Mouse (Mus musculus) CH12.LX (cell line): Measurements from ENCODE around the gene Spag5. TPM values are rescaled to one million over a fixed set of nuclear protein-coding genes. Genes with fewer than 3 reads are reported as not detected.

Experiments used
- DNase-seq: peaks from one replicate; pipeline ENCODE4 v3.0.0-alpha.2; 2013; ENCODE audit errors: extremely low read depth
- H3K27ac ChIP-seq: 2 replicates; pipeline ENCODE4 v1.5.1; 2012; ENCODE audit warnings: low read depth, mild to moderate bottlenecking, control low read depth, moderate library complexity; ENCODE audit not compliant: insufficient read depth
- H3K27me3 ChIP-seq: replicated peaks from 2 replicates; pipeline ENCODE3; 2012; ENCODE audit warnings: inconsistent platforms
- H3K36me3 ChIP-seq, 2 experiments: replicated peaks in 1 of 2; 2 replicates each; pipeline versions ENCODE3 to v1.6.1; 2012; ENCODE audit warnings: inconsistent platforms in 1 of 2, low read length in 1 of 2, mild to moderate bottlenecking in 1 of 2, mixed read lengths in 1 of 2, moderate library complexity in 1 of 2; ENCODE audit not compliant: control insufficient read depth in 1 of 2, insufficient read depth in 1 of 2
- H3K4me1 ChIP-seq, 2 experiments: 2 replicates each; pipeline ENCODE4 v1.6.1; 2012; ENCODE audit warnings: inconsistent platforms in 1 of 2, moderate library complexity in 1 of 2; ENCODE audit not compliant: insufficient read depth in 2 of 2, control insufficient read depth in 1 of 2
- H3K4me2 ChIP-seq: 2 replicates; pipeline ENCODE4 v1.6.1; 2012; ENCODE audit warnings: low read depth, mild to moderate bottlenecking, control low read depth; ENCODE audit not compliant: poor library complexity, insufficient read depth, severe bottlenecking
- H3K4me3 ChIP-seq, 3 experiments: fragments of 150-350 bp in 1 of 3; sonication (generic) in 1 of 3; replicated peaks in 1 of 3; 2 replicates each; pipeline versions ENCODE3 to v1.5.1; 2011 to 2012; ENCODE audit warnings: low read depth in 2 of 3, low read length in 2 of 3, mild to moderate bottlenecking in 2 of 3, moderate library complexity in 2 of 3, control low read depth in 1 of 3, improper control_type of control experiment in 1 of 3, inconsistent platforms in 1 of 3, mixed read lengths in 1 of 3; ENCODE audit not compliant: poor library complexity in 1 of 3
- H3K79me2 ChIP-seq: replicated peaks from 2 replicates; pipeline ENCODE4 v1.6.1; 2012; ENCODE audit warnings: mild to moderate bottlenecking, moderate library complexity; ENCODE audit not compliant: control insufficient read depth, poor library complexity, insufficient read depth, severe bottlenecking; ENCODE audit errors: extremely low read depth
- H3K9ac ChIP-seq: 2 replicates; pipeline ENCODE4 v1.6.1; 2012; ENCODE audit warnings: low read depth, mild to moderate bottlenecking, control low read depth, moderate library complexity; ENCODE audit not compliant: insufficient read depth
- H3K9me3 ChIP-seq: replicated peaks from 2 replicates; pipeline ENCODE3; 2012; ENCODE audit warnings: low read length, inconsistent platforms, mixed read lengths
- BHLHE40 ChIP-seq: IDR thresholded peaks from 2 replicates; pipeline ENCODE4 v1.6.1; 2011; ENCODE audit warnings: mild to moderate bottlenecking, low read depth, low read length, improper control_type of control experiment
- CHD1 ChIP-seq: IDR thresholded peaks from 2 replicates; pipeline ENCODE4 v1.6.1; 2012; ENCODE audit warnings: low read depth, low read length, improper control_type of control experiment, inconsistent platforms
- CHD2 ChIP-seq: IDR thresholded peaks from 2 replicates; pipeline ENCODE4 v1.6.1; 2011; ENCODE audit warnings: low read length, improper control_type of control experiment
- CTCF ChIP-seq, 2 experiments: IDR thresholded peaks in 1 of 2; conservative IDR thresholded peaks in 1 of 2; 2 replicates each; pipeline ENCODE4 v1.5.1; 2011 to 2012; ENCODE audit warnings: low read depth in 2 of 2, low read length in 2 of 2, improper control_type of control experiment in 1 of 2, inconsistent platforms in 1 of 2, mild to moderate bottlenecking in 1 of 2, moderate library complexity in 1 of 2
- ELF1 ChIP-seq: IDR thresholded peaks from 2 replicates; pipeline ENCODE4 v1.6.1; 2014; ENCODE audit warnings: low read depth, mild to moderate bottlenecking, inconsistent platforms, low read length, improper control_type of control experiment
- ETS1 ChIP-seq: conservative IDR thresholded peaks from 2 replicates; pipeline ENCODE4 v1.6.1; 2012; ENCODE audit warnings: low read depth, mild to moderate bottlenecking, inconsistent platforms, low read length, improper control_type of control experiment, moderate library complexity
- GABPA ChIP-seq: IDR thresholded peaks from 2 replicates; pipeline ENCODE4 v1.6.1; 2012; ENCODE audit warnings: low read depth, low read length, improper control_type of control experiment, inconsistent platforms; ENCODE audit not compliant: insufficient replicate concordance
- HCFC1 ChIP-seq: IDR thresholded peaks from 2 replicates; pipeline ENCODE4 v1.6.1; 2012; ENCODE audit warnings: low read depth, mild to moderate bottlenecking, inconsistent platforms, low read length, improper control_type of control experiment
- IRF4 ChIP-seq: IDR thresholded peaks from 2 replicates; pipeline ENCODE4 v1.6.1; 2014; ENCODE audit warnings: low read depth, mild to moderate bottlenecking, inconsistent platforms, low read length, improper control_type of control experiment
- KAT2A ChIP-seq: IDR thresholded peaks from 2 replicates; pipeline ENCODE4 v1.6.1; 2012; ENCODE audit warnings: low read length, improper control_type of control experiment, inconsistent platforms; ENCODE audit not compliant: insufficient replicate concordance
- MAFK ChIP-seq: IDR thresholded peaks from 2 replicates; pipeline ENCODE4 v1.6.1; 2011; ENCODE audit warnings: low read length, improper control_type of control experiment; ENCODE audit not compliant: insufficient replicate concordance
- MAX ChIP-seq: IDR thresholded peaks from 2 replicates; pipeline ENCODE4 v1.6.1; 2011; ENCODE audit warnings: low read length, improper control_type of control experiment
- MAZ ChIP-seq: IDR thresholded peaks from 2 replicates; pipeline ENCODE4 v1.6.1; 2012; ENCODE audit warnings: low read depth, mild to moderate bottlenecking, inconsistent platforms, low read length, improper control_type of control experiment, moderate library complexity
- MEF2A ChIP-seq: IDR thresholded peaks from 2 replicates; pipeline ENCODE4 v1.6.1; 2014; ENCODE audit warnings: low read depth, mild to moderate bottlenecking, inconsistent platforms, low read length, improper control_type of control experiment, borderline replicate concordance
- MXI1 ChIP-seq: IDR thresholded peaks from 2 replicates; pipeline ENCODE4 v1.6.1; 2011; ENCODE audit warnings: mild to moderate bottlenecking, low read depth, low read length, improper control_type of control experiment
- NELFE ChIP-seq: IDR thresholded peaks from 2 replicates; pipeline ENCODE4 v1.6.1; 2011; ENCODE audit warnings: low read depth, low read length, improper control_type of control experiment
- NRF1 ChIP-seq: IDR thresholded peaks from 2 replicates; pipeline ENCODE4 v1.6.1; 2014; ENCODE audit warnings: low read depth, mild to moderate bottlenecking, inconsistent platforms, low read length, improper control_type of control experiment, moderate library complexity
- PAX5 ChIP-seq: IDR thresholded peaks from 2 replicates; pipeline ENCODE4 v1.6.1; 2012; ENCODE audit warnings: low read length, inconsistent platforms, mixed read lengths
- POLR2A ChIP-seq: IDR thresholded peaks from 2 replicates; pipeline ENCODE4 v1.6.1; 2011; ENCODE audit warnings: low read depth, mild to moderate bottlenecking, improper control_type of control experiment, low read length
- RCOR1 ChIP-seq: conservative IDR thresholded peaks from 2 replicates; pipeline ENCODE4 v1.6.1; 2012; ENCODE audit warnings: low read depth, mild to moderate bottlenecking, inconsistent platforms, low read length, improper control_type of control experiment
- SIN3A ChIP-seq: IDR thresholded peaks from 2 replicates; pipeline ENCODE4 v1.6.1; 2012; ENCODE audit warnings: low read length, improper control_type of control experiment, inconsistent platforms
- SMC3 ChIP-seq: IDR thresholded peaks from 2 replicates; pipeline ENCODE4 v1.6.1; 2011; ENCODE audit warnings: low read depth, low read length, improper control_type of control experiment
- TBP ChIP-seq: conservative IDR thresholded peaks from 2 replicates; pipeline ENCODE4 v1.6.1; 2011; ENCODE audit warnings: low read depth, low read length, improper control_type of control experiment
- UBTF ChIP-seq: IDR thresholded peaks from 2 replicates; pipeline ENCODE4 v1.6.1; 2012; ENCODE audit warnings: low read depth, mild to moderate bottlenecking, inconsistent platforms, low read length, improper control_type of control experiment, moderate library complexity
- USF1 ChIP-seq: IDR thresholded peaks from 2 replicates; pipeline ENCODE4 v1.6.1; 2014; ENCODE audit warnings: low read depth, mild to moderate bottlenecking, inconsistent platforms, low read length, improper control_type of control experiment
- USF2 ChIP-seq: conservative IDR thresholded peaks from 2 replicates; pipeline ENCODE4 v1.6.1; 2011; ENCODE audit warnings: low read depth, low read length, improper control_type of control experiment
- ZC3H11A ChIP-seq: IDR thresholded peaks from 2 replicates; pipeline ENCODE4 v1.6.1; 2012; ENCODE audit warnings: low read depth, mild to moderate bottlenecking, inconsistent platforms, low read length, improper control_type of control experiment
- ZKSCAN1 ChIP-seq: IDR thresholded peaks from 2 replicates; pipeline ENCODE4 v1.6.1; 2012; ENCODE audit warnings: low read depth, inconsistent platforms, low read length, improper control_type of control experiment, borderline replicate concordance
- ZNF384 ChIP-seq: IDR thresholded peaks from 2 replicates; pipeline ENCODE4 v1.6.1; 2012; ENCODE audit warnings: low read depth, low read length, improper control_type of control experiment, inconsistent platforms
- dilution Hi-C: fragments of 300-500 bp; cut with MboI; formaldehyde crosslinking; loops from 2 replicates; pipeline ENCODE4 v1.14.3; 2020; ENCODE audit warnings: low sequenced_read_pairs; ENCODE audit not compliant: extremely low pct_unique_long_range_greater_than_20kb, extremely low pct_ligation_motif_present
- in situ Hi-C: fragments of 300-500 bp; cut with MboI; formaldehyde crosslinking; loops from 3 replicates; pipeline ENCODE4 v1.14.3; 2019; ENCODE audit warnings: low sequenced_read_pairs, low pct_ligation_motif_present, low pct_unique_long_range_greater_than_20kb, mixed read lengths
- polyA plus RNA-seq: library from polyadenylated mRNA; unstranded; fragments of >175 nt; gene quantifications from 2 replicates; pipeline ENCODE4 v1.2.1, GENCODE M21; 2012; ENCODE audit warnings: low read depth; ENCODE audit not compliant: insufficient read length
- total RNA-seq, 2 experiments: library from RNA; depleted of rRNA; stranded (reverse); fragments of 300-350 nt in 1 of 2; fragments of >200 nt in 1 of 2; gene quantifications; 2 replicates each; pipeline ENCODE4 v1.2.3; 2012 to 2014

Gene Spag5
- total and polyA plus RNA-seq, 3 experiments = 47.7 to 92.3 (median 57.0) TPM

GRCm38 (mm10) chr11:78364103-78364502, 62.8 kb downstream of the Spag5 start:
- H3K4me2 ChIP-seq = no peak overlapping the region
- H3K4me3 ChIP-seq = no peak overlapping the region
- peaks cover 3 to 13% of the 10 kb centered on the region in 2 experiments for H3K4me1 ChIP-seq
- no peaks in the 10 kb centered on the region for H3K36me3 ChIP-seq
- peaks cover 60% of the 10 kb centered on the region for H3K27me3 ChIP-seq
- no peak overlapping the region for H3K9ac ChIP-seq
- dilution Hi-C loops (no loop called here), in situ Hi-C loops (loop anchor here (5.0 to 10.0 kb wide), 2 partner anchors 38 to 81 kb away; no protein-coding TSS in a partner anchor)
- no peaks in the 10 kb centered on the region for H3K9me3 ChIP-seq
- no peak overlapping the region for H3K27ac ChIP-seq
- TF ChIP-seq SIN3A (no peak), CHD1 (no peak), MAFK (no peak), PAX5 (no peak), ZNF384 (no peak), CTCF (conservative IDR thresholded peaks at IDR 0.05 in 1 of 2, IDR thresholded peaks at IDR 0.05 in 1 of 2; ENCODE audit: low read depth in 2 of 2, low read length in 2 of 2) (no peak), USF1 (no peak), HCFC1 (no peak), POLR2A (no peak), MEF2A (no peak), IRF4 (no peak), BHLHE40 (no peak), UBTF (no peak), ELF1 (no peak), USF2 (no peak), SMC3 (no peak), NELFE (no peak), CHD2 (no peak), ZKSCAN1 (no peak)
- no peaks in the 10 kb centered on the region for H3K79me2 ChIP-seq
- no peak for DNase-seq

- no peak overlapping the region for H3K27ac ChIP-seq
- peaks cover 88% of the 10 kb centered on the region for H3K27me3 ChIP-seq
- TF ChIP-seq ELF1 = no peak
- no peak for TF ChIP-seq RCOR1
- TF ChIP-seq SMC3 = no peak
- no peak for TF ChIP-seq CHD1
- TF ChIP-seq UBTF = no peak
- no peak for TF ChIP-seq ETS1
- no peak for TF ChIP-seq ZC3H11A
- no peak for TF ChIP-seq USF2
- TF ChIP-seq KAT2A = no peak
- TF ChIP-seq ZNF384 = no peak
- TF ChIP-seq MAZ = no peak
- TF ChIP-seq GABPA = no peak
- no peak for TF ChIP-seq MXI1
- TF ChIP-seq CTCF (conservative IDR thresholded peaks at IDR 0.05 in 1 of 2, IDR thresholded peaks at IDR 0.05 in 1 of 2; ENCODE audit: low read depth in 2 of 2, low read length in 2 of 2) = no peak
- TF ChIP-seq NRF1 = no peak
- TF ChIP-seq MAX = no peak
- TF ChIP-seq POLR2A = no peak
- no peak for TF ChIP-seq IRF4
- TF ChIP-seq TBP = no peak
- TF ChIP-seq, all 38 proteins: peak for 0
- in situ Hi-C loops (loop anchor here (10.0 kb wide), 1 partner anchor 77 kb away; no protein-coding TSS in a partner anchor), dilution Hi-C loops (no loop called here)
- no peaks in the 10 kb centered on the region for H3K9me3 ChIP-seq
- no peak overlapping the region for H3K4me3 ChIP-seq
- DNase-seq = no peak
- no peaks in the 10 kb centered on the region for H3K79me2 ChIP-seq
- H3K4me2 ChIP-seq = no peak overlapping the region
- no peak overlapping the region for H3K9ac ChIP-seq
- no peaks in the 10 kb centered on the region for H3K36me3 ChIP-seq
- H3K4me1 ChIP-seq = no peaks in the 10 kb centered on the region
Measured at GRCm38 (mm10) chr11:78367456-78368225, 66.3 kb downstream of the Spag5 start.
